ENCODE assay signal across 8 mouse cellular contexts in genomic region chr9:122109553-122110225, GRCm38 (mm10). TPM values are rescaled to one million over a fixed set of nuclear protein-coding genes. Genes with fewer than 3 reads are reported as not detected.
DNase-seq lines count a peak whose midpoint lies in the region; ATAC-seq lines count a peak whose summit lies in the region.

No protein-coding gene starts in this region.

- peak overlapping the region; percentile 34; the same call in 1 of the 2 replicates for H3K27ac ChIP-seq in embryonic facial prominence, embryonic 13.5 days
- H3K27ac ChIP-seq in heart, embryonic 14.5 days (replicated peaks in 1 of 2; ENCODE audit: control insufficient read depth in 1 of 2, insufficient read depth in 1 of 2, low read depth in 2 of 2, low read length in 2 of 2), result peak overlapping the region; percentile 53 to 54

- H3K9me3 ChIP-seq in embryonic facial prominence, embryonic 13.5 days, result no peaks in the 10 kb centered on the region
- no peaks in the 10 kb centered on the region for H3K9me3 ChIP-seq in heart, embryonic 14.5 days (ENCODE audit: control insufficient read depth, low read length)

- no peaks in the 10 kb centered on the region for H3K27me3 ChIP-seq in embryonic facial prominence, embryonic 13.5 days
- no peaks in the 10 kb centered on the region for H3K27me3 ChIP-seq in heart, embryonic 14.5 days (ENCODE audit: control insufficient read depth, insufficient read depth, low read length)

- no peak for ATAC-seq in embryonic facial prominence, embryonic 13.5 days (ENCODE audit: insufficient number of reproducible peaks, insufficient read depth, low FRiP score, low TSS enrichment, low read depth)
- no peak for ATAC-seq in heart, embryonic 14.5 days (ENCODE audit: insufficient number of reproducible peaks, insufficient read depth, low FRiP score, low read depth)

- DNase-seq in left cerebral cortex, postnatal 4 days, result peak; percentile 42
- no peak for DNase-seq in left cerebral cortex, adult 11 months (ENCODE audit: low spot score)
- peak; percentile 69 to 87 for DNase-seq in kidney, postnatal 25 days
- DNase-seq in skeletal muscle tissue, adult 2 months (ENCODE audit: low read depth, low spot score), result peak; percentile 79
- DNase-seq in spleen, postnatal 4 days (ENCODE audit: low spot score in 2 of 2), result no peak
- no peak for DNase-seq in spleen, postnatal 14 days (ENCODE audit: low spot score in 2 of 2)

- intact Hi-C loops in left cerebral cortex, postnatal 4 days (cut with DNase I), result no loop called here

- no peak overlapping the region for H3K4me3 ChIP-seq in embryonic facial prominence, embryonic 13.5 days
- H3K4me3 ChIP-seq in heart, embryonic 14.5 days (ENCODE audit: control insufficient read depth in 1 of 2, insufficient read depth in 1 of 2, low read depth in 1 of 2, low read length in 2 of 2), result no peak overlapping the region

- H3K36me3 ChIP-seq in embryonic facial prominence, embryonic 13.5 days, result no peaks in the 10 kb centered on the region
- no peaks in the 10 kb centered on the region for H3K36me3 ChIP-seq in heart, embryonic 14.5 days (ENCODE audit: control insufficient read depth, insufficient read depth, low read length)

- 0 out of 2 replicates have a peak, but pooled peaks cover 7% of the 10 kb centered on the region for H3K4me1 ChIP-seq in embryonic facial prominence, embryonic 13.5 days
- H3K4me1 ChIP-seq in heart, embryonic 14.5 days (ENCODE audit: control insufficient read depth in 2 of 2, insufficient read depth in 2 of 2, low read length in 2 of 2), result peaks cover 5 to 14% of the 10 kb centered on the region in 2 experiments

- WGBS in embryonic facial prominence, embryonic 13.5 days, result 64% methylated on average over 8 of the region's 8 CpGs
- WGBS in heart, embryonic 14.5 days, result 48% methylated on average over 8 of the region's 8 CpGs

- H3K9ac ChIP-seq in embryonic facial prominence, embryonic 13.5 days, result no peak overlapping the region
- H3K9ac ChIP-seq in heart, embryonic 14.5 days (ENCODE audit: low read length), result no peak overlapping the region

- H3K4me2 ChIP-seq in embryonic facial prominence, embryonic 13.5 days, result no peak overlapping the region
- no peak overlapping the region for H3K4me2 ChIP-seq in heart, embryonic 14.5 days (ENCODE audit: low read length)

RNA-seq across cellular contexts. Expression of gene Snrk, which starts 7.4 kb away (rescaled TPM):
- total RNA-seq in left cerebral cortex, postnatal 4 days (2021), result 100 to 1,000 TPM; 109 to 120 TPM
- polyA plus RNA-seq in embryonic facial prominence, embryonic 13.5 days (2015; fragmentation: Nextera tagmentation; extraction: Ambion mirVana), result 50.8 and 54.2 TPM in 2 replicates
- polyA plus RNA-seq in heart, embryonic 14.5 days (2014; fragmentation: Nextera tagmentation; extraction: Ambion mirVana), result 30.0 and 31.3 TPM in 2 replicates

Comparison
In these comparisons a context has a peak if more than half of its experiments do, and no peak if none do; other contexts are left out.
1. DNase-seq: peak in left cerebral cortex, postnatal 4 days (single experiment), kidney, postnatal 25 days (2 of 2) and skeletal muscle tissue, adult 2 months (single experiment); none in left cerebral cortex, adult 11 months (single experiment), spleen, postnatal 4 days (0 of 2) and spleen, postnatal 14 days (0 of 2).